Mouse (Mus musculus) megakaryocyte, embryonic 14.5 days (primary cell): ENCODE measurements around the gene Taf7l.

Experiments
- FLI1 ChIP-seq: IDR thresholded peaks from 2 replicates; pipeline ENCODE4 v1.6.1; 2012; ENCODE audit warnings: low read length, inconsistent platforms, mixed read lengths
- GATA1 ChIP-seq: IDR thresholded peaks from 3 replicates; pipeline ENCODE4 v1.6.1; 2012; ENCODE audit warnings: mixed read lengths, low read length, inconsistent platforms, borderline replicate concordance

- no peak for TF ChIP-seq GATA1
- no peak for TF ChIP-seq FLI1
Observed at GRCm38 (mm10) chrX:134500651-134501050, 24.4 kb upstream of the Taf7l start.
